7 mouse cellular contexts compared by ENCODE assay signal in the genomic region with DNA sequence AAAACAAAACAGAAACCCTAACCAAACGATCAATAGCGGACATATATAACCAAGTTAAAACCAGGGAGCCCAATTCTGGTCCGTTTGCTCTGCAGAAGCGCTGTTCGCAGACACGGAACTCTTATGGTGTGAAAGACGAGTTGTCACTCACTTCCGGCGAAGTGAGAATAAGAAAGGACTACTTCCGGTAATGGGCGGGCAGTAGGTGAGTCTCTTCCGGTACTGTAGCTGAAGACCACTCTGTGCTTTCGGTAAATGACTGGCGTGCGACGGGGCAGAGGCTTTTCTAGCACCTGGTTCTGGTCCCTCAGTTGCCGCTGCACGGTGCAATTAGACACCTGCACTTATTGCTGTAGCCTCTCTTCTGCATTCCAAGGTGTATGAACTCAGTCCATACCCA. TPM values are rescaled to one million over a fixed set of nuclear protein-coding genes. Genes with fewer than 3 reads are reported as not detected.
DNase-seq lines count a peak whose midpoint lies in the region; ATAC-seq lines count a peak whose summit lies in the region.

A gene (plus strand): TSS at position 176 of the 400 bp plus-strand sequence.

- peak; percentile 94 for DNase-seq in ZHBTc4 (ENCODE audit: low read depth, low spot score)
- DNase-seq in cerebellum, adult 8-10 months, result peak; percentile 83
- peak; percentile 86 for DNase-seq in forelimb bud, embryonic 11.5 days (ENCODE audit: low read depth, low spot score)
- peak; percentile 81 for DNase-seq in left cerebral cortex, adult 11 months (ENCODE audit: low spot score)
- peak; percentile 78 to 85 for DNase-seq in lung, postnatal 4 days
- peak; percentile 59 for DNase-seq in right cerebral cortex, postnatal 14 days

- peaks cover 2% of the 10 kb centered on the region; the same call in 1 of the 2 replicates for H3K27me3 ChIP-seq in hindbrain, embryonic 16.5 days (replicated peaks; ENCODE audit: control insufficient read depth, insufficient read depth, low read length)

- peaks cover 18% of the 10 kb centered on the region for H3K36me3 ChIP-seq in hindbrain, embryonic 16.5 days (ENCODE audit: control insufficient read depth, insufficient read depth, low read length)

- peaks cover 35% of the 10 kb centered on the region for H3K4me1 ChIP-seq in hindbrain, embryonic 16.5 days (ENCODE audit: control insufficient read depth, insufficient read depth, low read depth, low read length)

- 1% methylated on average over 18 of the region's 18 CpGs for WGBS in hindbrain, embryonic 16.5 days

- ATAC-seq in hindbrain, embryonic 16.5 days, result peak; percentile 81

- H3K9me3 ChIP-seq in hindbrain, embryonic 16.5 days (ENCODE audit: control insufficient read depth, low read length), result no peaks in the 10 kb centered on the region

- peak within 1 kb of the TSS; percentile 99 for H3K4me2 ChIP-seq in hindbrain, embryonic 16.5 days (ENCODE audit: low read length)

- H3K4me3 ChIP-seq in hindbrain, embryonic 16.5 days (ENCODE audit: low read length), result peak within 1 kb of the TSS; percentile 73

- peak within 1 kb of the TSS; percentile 73 for H3K27ac ChIP-seq in hindbrain, embryonic 16.5 days (ENCODE audit: low read depth, low read length)

- peak within 1 kb of the TSS; percentile 77 for H3K9ac ChIP-seq in hindbrain, embryonic 16.5 days (ENCODE audit: low read depth, low read length)

RNA-seq across cellular contexts. Expression of the gene that starts here (rescaled TPM):
- 29.7 and 32.7 TPM in 2 replicates for polyA plus RNA-seq in hindbrain, embryonic 16.5 days (2015; fragmentation: Nextera tagmentation; extraction: Ambion mirVana)

Comparison
In these comparisons a context has a peak if more than half of its experiments do, and no peak if none do; other contexts are left out.
1. Peak in every context shown above with its lines: DNase-seq, ATAC-seq, H3K4me3 ChIP-seq and H3K27ac ChIP-seq.